8 mouse cellular contexts compared by ENCODE assay signal in the genomic region with DNA sequence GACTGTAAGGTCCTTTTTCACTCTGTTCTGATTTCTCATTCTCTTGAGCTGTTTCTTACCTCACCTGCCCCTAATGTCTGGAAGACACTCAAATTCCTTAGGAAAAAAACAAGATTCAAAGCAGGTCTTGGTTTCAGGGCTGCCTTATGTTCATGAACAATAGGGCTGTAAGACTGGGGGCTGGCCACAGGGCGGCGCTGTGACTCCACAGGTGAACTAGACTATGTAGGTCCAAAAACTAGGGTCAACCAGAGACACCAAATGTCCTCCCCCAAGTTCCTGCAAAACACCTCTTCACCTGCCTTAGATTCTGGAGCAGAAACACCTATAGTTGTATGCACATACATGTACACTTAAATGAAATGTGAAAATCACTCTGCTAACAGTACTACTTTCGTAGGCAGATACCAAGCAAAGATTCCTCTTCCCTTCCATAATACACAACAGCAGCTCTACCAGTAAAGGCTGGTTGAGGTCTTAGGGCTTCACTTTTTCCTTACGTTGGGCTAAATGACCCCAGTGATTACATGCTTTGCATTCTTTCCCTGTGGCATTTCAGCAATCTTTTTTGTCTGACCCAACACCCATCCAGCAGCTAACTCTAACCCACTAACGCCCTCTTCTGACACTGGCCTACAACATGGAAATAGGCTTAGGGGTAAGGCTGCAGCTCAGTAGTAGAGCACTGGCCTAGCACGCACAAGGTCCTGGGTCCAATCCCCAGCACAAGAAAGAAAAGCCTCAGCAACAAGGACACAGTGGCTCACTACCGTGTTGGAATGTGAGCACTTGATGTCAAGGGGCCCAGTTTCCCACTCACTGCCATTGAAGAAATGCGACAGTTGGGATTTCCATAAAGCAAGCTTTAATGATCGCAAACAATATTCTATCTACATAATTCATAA. TPM values are rescaled to one million over a fixed set of nuclear protein-coding genes. Genes with fewer than 3 reads are reported as not detected.
DNase-seq lines count a peak whose midpoint lies in the region; ATAC-seq lines count a peak whose summit lies in the region.

No protein-coding gene starts in this region.

- WGBS in hindbrain, embryonic 11.5 days: 61% methylated on average over 9 of the region's 9 CpGs

- H3K27ac ChIP-seq in hindbrain, embryonic 11.5 days (ENCODE audit: low read depth, low read length): no peak overlapping the region

- ATAC-seq in frontal cortex, adult (ENCODE audit: low TSS enrichment): peak; percentile 83
- peak; percentile 80 for ATAC-seq in hindbrain, embryonic 11.5 days (ENCODE audit: low FRiP score)
- ATAC-seq in megakaryocyte-erythroid progenitor cell, adult 5-6 weeks (replicated peaks; ENCODE audit: low FRiP score, low TSS enrichment, poor library complexity, severe bottlenecking): peak; percentile 54; the same call in 1 of the 2 replicates

- no peaks in the 10 kb centered on the region for H3K9me3 ChIP-seq in hindbrain, embryonic 11.5 days (ENCODE audit: control insufficient read depth, low read length)

- H3K9ac ChIP-seq in hindbrain, embryonic 11.5 days (ENCODE audit: low read depth, low read length): no peak overlapping the region

- no peaks in the 10 kb centered on the region for H3K36me3 ChIP-seq in hindbrain, embryonic 11.5 days (ENCODE audit: control insufficient read depth, insufficient read depth, low read length)

- peak; percentile 78 for DNase-seq in MN1 (ENCODE audit: low spot score)
- peak; percentile 58 for DNase-seq in cerebellum, adult 11-12 months
- DNase-seq in hindbrain, embryonic 11.5 days (ENCODE audit: low spot score): peak; percentile 86
- peak; percentile 56 to 72 for DNase-seq in layer of hippocampus, postnatal 36 days
- DNase-seq in right cerebral cortex, postnatal 14 days: peak; percentile 72
- DNase-seq in urinary bladder, postnatal 14 days (ENCODE audit: low spot score): peak; percentile 85

- H3K4me1 ChIP-seq in hindbrain, embryonic 11.5 days (replicated peaks; ENCODE audit: control insufficient read depth, insufficient read depth, low read length): no peaks in the 10 kb centered on the region

- H3K4me2 ChIP-seq in hindbrain, embryonic 11.5 days (replicated peaks; ENCODE audit: low read depth, low read length): no peak overlapping the region

- no peak overlapping the region for H3K4me3 ChIP-seq in hindbrain, embryonic 11.5 days (ENCODE audit: low read depth, low read length)

- no peaks in the 10 kb centered on the region for H3K27me3 ChIP-seq in hindbrain, embryonic 11.5 days (ENCODE audit: control insufficient read depth, insufficient read depth, low read length)

RNA-seq across cellular contexts. Expression of a gene that starts 10.4 kb away (rescaled TPM):
- polyA plus RNA-seq in hindbrain, embryonic 11.5 days (2014; fragmentation: Nextera tagmentation; extraction: Ambion mirVana): 0.45 and 0.59 TPM in 2 replicates
- 10 to 100 TPM in 1 of 2 experiments, 1 to 10 TPM in 1; 8.1 to 11.0 TPM for total RNA-seq in layer of hippocampus, postnatal 36 days (2021)
- 0.69 and 1.4 TPM in 2 replicates for total RNA-seq in megakaryocyte-erythroid progenitor cell, adult 5-6 weeks (2014; fragmentation: Nextera tagmentation)
- not detected in 2 replicates for total RNA-seq in megakaryocyte-erythroid progenitor cell, adult 5-6 weeks (2017)

RNA-seq across cellular contexts. Expression of a gene that starts 10.9 kb away (rescaled TPM):
- polyA plus RNA-seq in hindbrain, embryonic 11.5 days (2014; fragmentation: Nextera tagmentation; extraction: Ambion mirVana): 11.8 and 12.3 TPM in 2 replicates
- 100 to 1,000 TPM; 824 to 861 TPM for total RNA-seq in layer of hippocampus, postnatal 36 days (2021)
- total RNA-seq in megakaryocyte-erythroid progenitor cell, adult 5-6 weeks (2014; fragmentation: Nextera tagmentation): 1.9 and 11.1 TPM in 2 replicates
- total RNA-seq in megakaryocyte-erythroid progenitor cell, adult 5-6 weeks (2017): 2.1 and 3.4 TPM in 2 replicates

RNA-seq across cellular contexts. Expression of a gene that starts 15.2 kb away (rescaled TPM):
- polyA plus RNA-seq in hindbrain, embryonic 11.5 days (2014; fragmentation: Nextera tagmentation; extraction: Ambion mirVana): not detected in 2 replicates
- not detected for total RNA-seq in layer of hippocampus, postnatal 36 days (2021)
- not detected in 2 replicates for total RNA-seq in megakaryocyte-erythroid progenitor cell, adult 5-6 weeks (2014; fragmentation: Nextera tagmentation)
- not detected in 2 replicates for total RNA-seq in megakaryocyte-erythroid progenitor cell, adult 5-6 weeks (2017)

RNA-seq across cellular contexts. Expression of a gene that starts 18.4 kb away (rescaled TPM):
- 49.0 and 52.8 TPM in 2 replicates for polyA plus RNA-seq in hindbrain, embryonic 11.5 days (2014; fragmentation: Nextera tagmentation; extraction: Ambion mirVana)
- total RNA-seq in layer of hippocampus, postnatal 36 days (2021): 10 to 100 TPM; 40.8 to 50.5 TPM
- total RNA-seq in megakaryocyte-erythroid progenitor cell, adult 5-6 weeks (2014; fragmentation: Nextera tagmentation): 23.4 and 33.9 TPM in 2 replicates
- total RNA-seq in megakaryocyte-erythroid progenitor cell, adult 5-6 weeks (2017): 9.5 and 13.7 TPM in 2 replicates

RNA-seq across cellular contexts. Expression of a gene that starts 19.5 kb away (rescaled TPM):
- not detected in 2 replicates for polyA plus RNA-seq in hindbrain, embryonic 11.5 days (2014; fragmentation: Nextera tagmentation; extraction: Ambion mirVana)
- not detected for total RNA-seq in layer of hippocampus, postnatal 36 days (2021)
- not detected in 2 replicates for total RNA-seq in megakaryocyte-erythroid progenitor cell, adult 5-6 weeks (2014; fragmentation: Nextera tagmentation)
- not detected in 2 replicates for total RNA-seq in megakaryocyte-erythroid progenitor cell, adult 5-6 weeks (2017)

Comparison
In these comparisons a context has a peak if more than half of its experiments do, and no peak if none do; other contexts are left out.
1. RNA of a gene that starts 10.9 kb away (total RNA-seq): 824 to 861 TPM in layer of hippocampus, postnatal 36 days; 1.9 to 11.1 TPM in megakaryocyte-erythroid progenitor cell, adult 5-6 weeks; every median in the first group is over 10 times any median in the second.
2. Peak in every context shown above with its lines, with median percentiles within 50 percentile points of each other: DNase-seq and ATAC-seq.